Mouse (Mus musculus): ENCODE measurements at regions not wholly inside any gene's neighbourhood (a gene's known extent, or its start where the extent isn't known, plus 50 kb on each side); places are given as distances from the start of the nearest gene placed in this dataset.

GRCm38 (mm10) chr3:100747421-100748308, 62.4 kb upstream of the Man1a2 start:
- no peak overlapping the region for H3K4me3 ChIP-seq (ENCODE audit: low read depth, low read length)
- H3K9me3 ChIP-seq (replicated peaks; ENCODE audit: control insufficient read depth, insufficient read depth, low read length, poor library complexity, severe bottlenecking) = no peaks in the 10 kb centered on the region
- H3K9ac ChIP-seq (ENCODE audit: low read depth, poor library complexity, severe bottlenecking) = no peak overlapping the region
- H3K27me3 ChIP-seq (ENCODE audit: control insufficient read depth, insufficient read depth, low read length, poor library complexity, severe bottlenecking) = no peaks in the 10 kb centered on the region
- TF ChIP-seq POLR2A (IDR thresholded peaks at IDR 0.05; ENCODE audit: insufficient read depth, low read length) (no peak), EP300 (IDR thresholded peaks at IDR 0.05; ENCODE audit: insufficient read depth, low read depth, low read length) (no peak), CTCF (IDR thresholded peaks at IDR 0.05; ENCODE audit: low read depth, low read length) (no peak)
- no peak overlapping the region for H3K27ac ChIP-seq (ENCODE audit: insufficient read depth, low read length)
- no peaks in the 10 kb centered on the region for H3K36me3 ChIP-seq (ENCODE audit: control insufficient read depth, insufficient read depth, low read length, poor library complexity, severe bottlenecking)
- peaks cover 2% of the 10 kb centered on the region for H3K4me1 ChIP-seq (ENCODE audit: control insufficient read depth, insufficient read depth, low read length)

GRCm38 (mm10) chr3:100737660-100738059, 52.4 kb upstream of the Man1a2 start:
- no peak overlapping the region for H3K9ac ChIP-seq (ENCODE audit: low read depth, poor library complexity, severe bottlenecking)
- no peaks in the 10 kb centered on the region for H3K4me1 ChIP-seq (ENCODE audit: control insufficient read depth, insufficient read depth, low read length)
- no peaks in the 10 kb centered on the region for H3K9me3 ChIP-seq (replicated peaks; ENCODE audit: control insufficient read depth, insufficient read depth, low read length, poor library complexity, severe bottlenecking)
- no peak overlapping the region for H3K4me3 ChIP-seq (ENCODE audit: low read depth, low read length)
- H3K27ac ChIP-seq (ENCODE audit: insufficient read depth, low read length) = no peak overlapping the region
- no peaks in the 10 kb centered on the region for H3K36me3 ChIP-seq (ENCODE audit: control insufficient read depth, insufficient read depth, low read length, poor library complexity, severe bottlenecking)
- H3K27me3 ChIP-seq (ENCODE audit: control insufficient read depth, insufficient read depth, low read length, poor library complexity, severe bottlenecking) = no peaks in the 10 kb centered on the region
- no peak for TF ChIP-seq CTCF (IDR thresholded peaks at IDR 0.05; ENCODE audit: low read depth, low read length)
- no peak for TF ChIP-seq EP300 (IDR thresholded peaks at IDR 0.05; ENCODE audit: insufficient read depth, low read depth, low read length)
- no peak for TF ChIP-seq POLR2A (IDR thresholded peaks at IDR 0.05; ENCODE audit: insufficient read depth, low read length)

GRCm38 (mm10) chr3:100736539-100736938, 51.2 kb upstream of the Man1a2 start:
- no peaks in the 10 kb centered on the region for H3K27me3 ChIP-seq (ENCODE audit: control insufficient read depth, insufficient read depth, low read length, poor library complexity, severe bottlenecking)
- H3K36me3 ChIP-seq (ENCODE audit: control insufficient read depth, insufficient read depth, low read length, poor library complexity, severe bottlenecking) = no peaks in the 10 kb centered on the region
- no peak overlapping the region for H3K27ac ChIP-seq (ENCODE audit: insufficient read depth, low read length)
- no peaks in the 10 kb centered on the region for H3K9me3 ChIP-seq (replicated peaks; ENCODE audit: control insufficient read depth, insufficient read depth, low read length, poor library complexity, severe bottlenecking)
- no peaks in the 10 kb centered on the region for H3K4me1 ChIP-seq (ENCODE audit: control insufficient read depth, insufficient read depth, low read length)
- TF ChIP-seq CTCF (IDR thresholded peaks at IDR 0.05; ENCODE audit: low read depth, low read length) = no peak
- no peak for TF ChIP-seq POLR2A (IDR thresholded peaks at IDR 0.05; ENCODE audit: insufficient read depth, low read length)
- TF ChIP-seq EP300 (IDR thresholded peaks at IDR 0.05; ENCODE audit: insufficient read depth, low read depth, low read length) = no peak
- no peak overlapping the region for H3K4me3 ChIP-seq (ENCODE audit: low read depth, low read length)
- no peak overlapping the region for H3K9ac ChIP-seq (ENCODE audit: low read depth, poor library complexity, severe bottlenecking)
